Mouse (Mus musculus) neural tube, embryonic 10.5 days (tissue): ENCODE measurements at regions not wholly inside any gene's neighbourhood (a gene's known extent, or its start where the extent isn't known, plus 50 kb on each side); places are given as distances from the start of the nearest gene placed in this dataset.

ENCODE experiments used
- DNase-seq: peaks from one replicate; pipeline ENCODE4 v3.0.0-alpha.2; 2017; ENCODE audit warnings: low spot score; ENCODE audit errors: extremely low spot score

GRCm38 (mm10) chr11:92858170-92858569 lies 239.7 kb upstream of the Car10 start:
- DNase-seq: no peak

GRCm38 (mm10) chr11:92889693-92890454 lies 208.0 kb upstream of the Car10 start:
- DNase-seq: peak; percentile 35

GRCm38 (mm10) chr11:92899296-92899695 lies 198.5 kb upstream of the Car10 start:
- DNase-seq: no peak
